Mouse (Mus musculus) heart, postnatal 0 days (tissue): ENCODE measurements around the gene Tmem26. TPM values are rescaled to one million over a fixed set of nuclear protein-coding genes. Genes with fewer than 3 reads are reported as not detected.

Source experiments
- ATAC-seq: fragments of 200-750 bp; cut with Nextera tagmentation; 2 replicates; pipeline ENCODE4 v1.8.0; 2017; ENCODE audit warnings: low read depth, moderate number of reproducible peaks, moderate library complexity; ENCODE audit not compliant: insufficient read depth
- DNase-seq: peaks from one replicate; pipeline ENCODE4 v3.0.0-alpha.2; 2016; ENCODE audit warnings: low spot score
- H3K27ac ChIP-seq: fragments of 300-500 bp; sonication (generic); 2 replicates; pipeline ENCODE4 v1.5.1; 2014; ENCODE audit warnings: low read depth, mild to moderate bottlenecking
- H3K27me3 ChIP-seq: fragments of 300-500 bp; sonication (generic); 2 replicates; pipeline ENCODE4 v1.6.1; 2014; ENCODE audit warnings: low read length, mixed read lengths; ENCODE audit not compliant: control insufficient read depth, insufficient read depth
- H3K36me3 ChIP-seq: fragments of 300-500 bp; sonication (generic); replicated peaks from 2 replicates; pipeline ENCODE4 v1.6.1; 2014; ENCODE audit warnings: low read length, mixed read lengths; ENCODE audit not compliant: control insufficient read depth, insufficient read depth
- H3K4me1 ChIP-seq: fragments of 300-500 bp; sonication (generic); 2 replicates; pipeline ENCODE4 v1.6.1; 2014; ENCODE audit warnings: antibody characterized with exemption; ENCODE audit not compliant: control insufficient read depth, insufficient read depth
- H3K4me2 ChIP-seq: fragments of 300-500 bp; sonication (generic); 2 replicates; pipeline ENCODE4 v1.6.1; 2014; ENCODE audit warnings: low read depth, mild to moderate bottlenecking, low read length, moderate library complexity
- H3K4me3 ChIP-seq: fragments of 300-500 bp; sonication (generic); 2 replicates; pipeline ENCODE4 v1.5.1; 2014; ENCODE audit warnings: low read depth, low read length
- H3K9ac ChIP-seq: fragments of 300-500 bp; sonication (generic); replicated peaks from 2 replicates; pipeline ENCODE4 v1.6.1; 2014; ENCODE audit warnings: low read depth, low read length, mixed read lengths
- H3K9me3 ChIP-seq: fragments of 300-500 bp; sonication (generic); replicated peaks from 2 replicates; pipeline ENCODE4 v1.6.1; 2016; ENCODE audit warnings: low read length; ENCODE audit not compliant: control insufficient read depth
- CTCF ChIP-seq: IDR thresholded peaks from 2 replicates; pipeline ENCODE4 v1.5.1; 2016; ENCODE audit warnings: antibody characterized with exemption, control low read depth, low read depth
- EP300 ChIP-seq: IDR thresholded peaks from 2 replicates; pipeline ENCODE4 v1.6.1; 2016; ENCODE audit warnings: antibody characterized with exemption, low read depth
- WGBS: fragments of 180-500 bp; shearing (Covaris S2); extraction: QIAGEN DNeasy Blood & Tissue Kit; methylation state at CpG from one replicate; pipeline ENCODE4 v1.1.7; 2014; 5-methylcytosine and 5-hydroxymethylcytosine counted together
- polyA plus RNA-seq: library from polyadenylated mRNA; unstranded; fragments of >200 nt; fragmentation: Nextera tagmentation; extraction: Ambion mirVana; gene quantifications from 2 replicates; pipeline ENCODE4 v1.2.1, GENCODE M21; 2015
- total RNA-seq: library from RNA; depleted of rRNA; stranded (reverse); fragments of >200 nt; gene quantifications from 2 replicates; pipeline ENCODE4 v1.2.3, GENCODE M21; 2014; ENCODE audit warnings: low replicate concordance; rRNA removed

The Tmem26 gene
- total RNA-seq (0.23 and 1.8 TPM in 2 replicates), polyA plus RNA-seq (0.82 TPM in 2 replicates)

DNA sequence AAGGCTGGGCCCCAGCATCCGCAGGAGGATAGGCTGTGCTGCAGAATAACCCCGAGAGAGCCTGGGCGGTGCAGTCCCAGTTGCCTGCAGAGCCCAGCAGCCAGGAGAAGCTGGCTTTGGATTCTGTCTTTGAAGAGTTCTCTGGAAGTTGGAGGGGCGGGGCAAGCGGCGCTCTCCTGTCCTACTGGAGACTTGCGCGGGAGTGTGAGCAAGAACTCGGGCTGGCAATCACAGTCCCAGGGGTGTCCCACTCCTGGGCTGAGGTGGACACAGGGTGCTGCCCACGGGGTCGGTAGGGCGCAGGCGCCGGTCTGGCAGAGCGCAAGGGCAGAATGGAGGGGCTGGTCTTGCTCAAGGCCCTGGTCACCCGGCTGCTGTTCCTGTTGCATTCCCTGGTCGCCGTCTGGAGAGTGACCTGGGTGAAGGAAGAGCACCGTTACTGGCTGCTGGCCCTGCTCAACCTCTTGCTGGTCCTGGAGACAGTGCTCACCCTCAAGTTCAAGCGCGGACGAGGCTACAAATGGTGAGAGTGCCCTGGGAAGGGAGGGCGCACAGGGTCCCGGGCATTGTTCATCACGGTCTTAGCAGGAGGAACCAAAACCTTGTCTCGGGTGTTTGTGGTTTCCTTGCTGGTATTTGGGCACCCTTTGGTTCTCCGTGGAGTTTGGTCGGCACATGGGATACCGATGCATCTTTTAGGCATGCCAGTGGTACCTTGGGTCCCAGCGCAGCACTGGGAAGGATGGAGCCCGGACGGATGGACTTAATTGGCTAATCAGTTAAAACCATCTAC, at the start of gene Tmem26:
Gene Tmem26 (plus strand): TSS at position 79 of the 793 bp plus-strand sequence.
- peaks cover 13% of the 10 kb centered on the region for H3K4me1 ChIP-seq
- peak within 1 kb of the TSS; percentile 92 for H3K4me2 ChIP-seq
- no peak within 1 kb of the TSS for H3K27ac ChIP-seq
- ATAC-seq, result no peak
- H3K36me3 ChIP-seq, result no peaks in the 10 kb centered on the region
- 2% methylated on average over 32 of the region's 32 CpGs for WGBS
- H3K9ac ChIP-seq, result peak within 1 kb of the TSS; percentile 1; the same call in 1 of the 2 replicates
- peaks cover 8% of the 10 kb centered on the region; the same call in 1 of the 2 replicates for H3K27me3 ChIP-seq
- no peaks in the 10 kb centered on the region for H3K9me3 ChIP-seq
- DNase-seq, result no peak
- H3K4me3 ChIP-seq, result peak within 1 kb of the TSS; percentile 57
- TF ChIP-seq EP300 (no peak), CTCF (no peak)

DNA sequence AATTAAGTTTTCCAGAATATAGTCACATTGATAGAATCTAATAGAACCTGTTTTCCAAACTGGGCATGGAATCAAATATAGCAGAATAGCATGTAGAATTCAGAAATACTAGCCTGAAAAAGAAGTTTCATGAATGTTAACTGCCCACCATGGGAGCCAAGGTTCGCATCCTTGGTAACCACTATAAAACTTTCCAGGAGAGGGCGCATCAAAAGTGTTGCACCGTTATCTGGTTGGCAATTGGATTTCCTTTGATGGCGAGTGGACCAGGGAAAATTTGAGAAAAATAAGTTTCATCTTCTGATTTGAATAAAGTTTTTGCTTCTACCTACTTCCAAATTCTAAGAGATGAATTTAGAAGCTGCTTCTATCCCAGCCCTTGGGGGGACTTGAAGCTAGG, 44.8 kb upstream of the Tmem26 start:
- Histone ChIP-seq H3K36me3 (no peaks in the 10 kb centered on the region), H3K4me1 (no peaks in the 10 kb centered on the region), H3K4me2 (no peak overlapping the region), H3K4me3 (no peak overlapping the region), H3K27me3 (no peaks in the 10 kb centered on the region), H3K27ac (no peak overlapping the region), H3K9me3 (no peaks in the 10 kb centered on the region), H3K9ac (no peak overlapping the region)
- ATAC-seq (no peak), DNase-seq (no peak)
- peak; percentile 28 for TF ChIP-seq CTCF
- TF ChIP-seq EP300, result no peak
- 67% methylated on average over 4 of the region's 4 CpGs for WGBS

- Histone ChIP-seq H3K4me2 (no peak overlapping the region), H3K27ac (no peak overlapping the region), H3K27me3 (no peaks in the 10 kb centered on the region), H3K36me3 (no peaks in the 10 kb centered on the region), H3K4me1 (no peaks in the 10 kb centered on the region), H3K4me3 (no peak overlapping the region), H3K9me3 (no peaks in the 10 kb centered on the region), H3K9ac (no peak overlapping the region)
- no peak for ATAC-seq
- TF ChIP-seq CTCF, result no peak
- no peak for TF ChIP-seq EP300
- 60% methylated on average over 4 of the region's 4 CpGs for WGBS
- DNase-seq, result no peak
These were observed 42.2 kb upstream of the Tmem26 start for GRCm38 (mm10) chr10:68681233-68681632.

- no peak overlapping the region for H3K9ac ChIP-seq
- H3K4me3 ChIP-seq, result no peak overlapping the region
- no peak overlapping the region for H3K4me2 ChIP-seq
- no peaks in the 10 kb centered on the region for H3K36me3 ChIP-seq
- no peaks in the 10 kb centered on the region for H3K4me1 ChIP-seq
- H3K27me3 ChIP-seq, result no peaks in the 10 kb centered on the region
- TF ChIP-seq CTCF (no peak), EP300 (no peak)
- ATAC-seq (no peak), DNase-seq (no peak)
- no peak overlapping the region for H3K27ac ChIP-seq
- no peaks in the 10 kb centered on the region for H3K9me3 ChIP-seq
These were observed 37.9 kb upstream of the Tmem26 start for GRCm38 (mm10) chr10:68685510-68685909.

DNA sequence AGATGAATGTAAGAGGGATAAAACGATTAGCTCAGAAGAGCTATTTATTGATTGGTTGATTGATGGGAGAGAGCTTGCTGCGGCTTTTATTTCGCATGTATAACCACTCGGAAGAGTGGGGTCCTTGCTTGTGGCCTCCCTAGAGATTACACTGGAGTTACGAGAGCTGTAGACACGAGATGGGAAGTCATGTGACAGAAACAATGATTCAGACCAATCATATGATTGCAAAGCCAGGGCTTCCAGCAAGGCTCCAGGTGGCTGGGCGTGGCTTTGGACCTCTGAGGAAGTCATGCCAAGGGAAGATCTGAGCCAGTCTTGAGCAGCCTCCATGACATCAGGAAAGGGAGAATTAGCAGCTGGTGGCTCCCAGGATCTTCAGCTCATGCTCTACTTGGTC, 32.3 kb upstream of the Tmem26 start:
- H3K9me3 ChIP-seq, result no peaks in the 10 kb centered on the region
- ATAC-seq (no peak), DNase-seq (no peak)
- H3K4me3 ChIP-seq, result no peak overlapping the region
- no peaks in the 10 kb centered on the region for H3K36me3 ChIP-seq
- H3K4me1 ChIP-seq, result no peaks in the 10 kb centered on the region
- H3K9ac ChIP-seq, result no peak overlapping the region
- no peak overlapping the region for H3K27ac ChIP-seq
- no peak overlapping the region for H3K4me2 ChIP-seq
- WGBS, result 76% methylated on average over 7 of the region's 7 CpGs
- H3K27me3 ChIP-seq, result no peaks in the 10 kb centered on the region
- no peak for TF ChIP-seq CTCF
- TF ChIP-seq EP300, result no peak
